Mouse (Mus musculus): ENCODE data around the gene Fbxw4. TPM values are rescaled to one million over a fixed set of nuclear protein-coding genes. Genes with fewer than 3 reads are reported as not detected.
A peak's percentile ranks its signal among the peaks of the same experiment; 100 is the strongest.
"Not testable (repeated sequence)": the region's sequence is repeated elsewhere in the genome, so short reads cannot be mapped to it uniquely, and the experiment has no call there.

The Fbxw4 gene
- total and polyA plus RNA-seq, 3 experiments = 28.1 to 61.5 (median 31.2) TPM

- WGBS = 84% methylated on average over 6 of the region's 6 CpGs
Measured at GRCm38 (mm10) chr19:45653986-45654385, 6.1 kb downstream of the Fbxw4 start.

GRCm38 (mm10) chr19:45652286-45652988 is 7.7 kb downstream of the Fbxw4 start:
- Histone ChIP-seq H3K36me3 (ENCODE audit: control insufficient read depth, insufficient read depth, low read length) (peaks cover 5% of the 10 kb centered on the region; the same call in 1 of the 2 replicates), H3K79me2 (replicated peaks; ENCODE audit: control insufficient read depth, insufficient read depth, low read length) (peaks cover 3% of the 10 kb centered on the region; the same call in 1 of the 2 replicates), H3K27me3 (ENCODE audit: control insufficient read depth, insufficient read depth, low read length) (no peaks in the 10 kb centered on the region), H3K4me1 (ENCODE audit: control insufficient read depth, insufficient read depth, low read length) (peaks cover 12% of the 10 kb centered on the region), H3K9ac (ENCODE audit: low read depth, low read length) (no peak overlapping the region), H3K27ac (no peak overlapping the region), H3K4me3 (no peak overlapping the region)
- intact Hi-C loops (cut with DNase I) = no loop called here
- DNase-seq = peak in 1 of 2 experiments; percentile 15
- WGBS = 41% methylated on average over 15 of the region's 15 CpGs
- TF ChIP-seq POLR2A (IDR thresholded peaks at IDR 0.05; ENCODE audit: insufficient read depth, low read depth, low read length) = no peak

More at GRCm38 (mm10) chr19:45653986-45654385, 6.1 kb downstream of the Fbxw4 start:
- no peak overlapping the region for H3K9ac ChIP-seq (ENCODE audit: low read depth, low read length)
- H3K27ac ChIP-seq = no peak overlapping the region
- peaks cover 12% of the 10 kb centered on the region for H3K4me1 ChIP-seq (ENCODE audit: control insufficient read depth, insufficient read depth, low read length)
- H3K36me3 ChIP-seq (ENCODE audit: control insufficient read depth, insufficient read depth, low read length) = peaks cover 8% of the 10 kb centered on the region
- no peak for DNase-seq
- TF ChIP-seq POLR2A (IDR thresholded peaks at IDR 0.05; ENCODE audit: insufficient read depth, low read depth, low read length) (no peak), CTCF (IDR thresholded peaks at IDR 0.05) (no peak), EP300 (IDR thresholded peaks at IDR 0.05; ENCODE audit: insufficient read depth, low read depth, low read length) (no peak)
- intact Hi-C loops (cut with DNase I) = no loop called here
- peaks cover 3% of the 10 kb centered on the region; the same call in 1 of the 2 replicates for H3K79me2 ChIP-seq (replicated peaks; ENCODE audit: control insufficient read depth, insufficient read depth, low read length)
- H3K4me3 ChIP-seq = no peak overlapping the region
- H3K27me3 ChIP-seq (ENCODE audit: control insufficient read depth, insufficient read depth, low read length) = no peaks in the 10 kb centered on the region

- Histone ChIP-seq H3K4me1 (ENCODE audit: control insufficient read depth, insufficient read depth, low read length) (peaks cover 7% of the 10 kb centered on the region), H3K27me3 (ENCODE audit: control insufficient read depth, insufficient read depth, low read length) (no peaks in the 10 kb centered on the region), H3K79me2 (replicated peaks; ENCODE audit: control insufficient read depth, insufficient read depth, low read length) (peaks cover 2% of the 10 kb centered on the region; the same call in 1 of the 2 replicates), H3K36me3 (ENCODE audit: control insufficient read depth, insufficient read depth, low read length) (peaks cover 2% of the 10 kb centered on the region; the same call in 1 of the 2 replicates), H3K9ac (ENCODE audit: low read depth, low read length) (no peak overlapping the region), H3K27ac (no peak overlapping the region), H3K4me3 (no peak overlapping the region)
- no peak for TF ChIP-seq CTCF (IDR thresholded peaks at IDR 0.05)
- TF ChIP-seq EP300 (IDR thresholded peaks at IDR 0.05; ENCODE audit: insufficient read depth, low read depth, low read length) = no peak
- no peak for TF ChIP-seq POLR2A (IDR thresholded peaks at IDR 0.05; ENCODE audit: insufficient read depth, low read depth, low read length)
- no peak for DNase-seq
- 83% methylated on average over 8 of the region's 8 CpGs for WGBS
- intact Hi-C loops (cut with DNase I) = no loop called here
Measured at GRCm38 (mm10) chr19:45651524-45651923, 8.6 kb downstream of the Fbxw4 start.

- H3K36me3 ChIP-seq (ENCODE audit: control insufficient read depth, insufficient read depth, low read length) = no peaks in the 10 kb centered on the region
- no peaks in the 10 kb centered on the region for H3K27me3 ChIP-seq (ENCODE audit: control insufficient read depth, insufficient read depth, low read length)
- TF ChIP-seq EP300 (IDR thresholded peaks at IDR 0.05; ENCODE audit: insufficient read depth, low read depth, low read length) = no peak
- H3K4me3 ChIP-seq = no peak overlapping the region
- H3K79me2 ChIP-seq (replicated peaks; ENCODE audit: control insufficient read depth, insufficient read depth, low read length) = no peaks in the 10 kb centered on the region; the same call in 1 of the 2 replicates
- peaks cover 4% of the 10 kb centered on the region for H3K4me1 ChIP-seq (ENCODE audit: control insufficient read depth, insufficient read depth, low read length)
- no peak for DNase-seq
- no peak overlapping the region for H3K9ac ChIP-seq (ENCODE audit: low read depth, low read length)
- no peak overlapping the region for H3K27ac ChIP-seq
- intact Hi-C loops (cut with DNase I) = no loop called here
- WGBS = 78% methylated on average over 4 of the region's 4 CpGs
Measured at GRCm38 (mm10) chr19:45649776-45650175, 10.3 kb downstream of the Fbxw4 start.

GRCm38 (mm10) chr19:45648469-45648868 is 11.6 kb downstream of the Fbxw4 start:
- intact Hi-C loops (cut with DNase I); H3K27me3 ChIP-seq (ENCODE audit: control insufficient read depth, insufficient read depth, low read length); H3K27ac ChIP-seq; H3K79me2 ChIP-seq (replicated peaks; ENCODE audit: control insufficient read depth, insufficient read depth, low read length); H3K4me3 ChIP-seq; H3K9ac ChIP-seq (ENCODE audit: low read depth, low read length); H3K36me3 ChIP-seq (ENCODE audit: control insufficient read depth, insufficient read depth, low read length); H3K4me1 ChIP-seq (ENCODE audit: control insufficient read depth, insufficient read depth, low read length); DNase-seq: not testable (repeated sequence)
- WGBS = 91% methylated on average over 6 of the region's 6 CpGs

GRCm38 (mm10) chr19:45646866-45647265 is 13.2 kb downstream of the Fbxw4 start:
- intact Hi-C loops (cut with DNase I) = no loop called here
- Histone ChIP-seq H3K9ac (ENCODE audit: low read depth, low read length) (no peak overlapping the region), H3K4me1 (ENCODE audit: control insufficient read depth, insufficient read depth, low read length) (peaks cover 1% of the 10 kb centered on the region), H3K79me2 (replicated peaks; ENCODE audit: control insufficient read depth, insufficient read depth, low read length) (peaks cover 2% of the 10 kb centered on the region), H3K4me3 (no peak overlapping the region), H3K27ac (no peak overlapping the region), H3K27me3 (ENCODE audit: control insufficient read depth, insufficient read depth, low read length) (no peaks in the 10 kb centered on the region), H3K36me3 (ENCODE audit: control insufficient read depth, insufficient read depth, low read length) (no peaks in the 10 kb centered on the region)
- no peak for DNase-seq
- no peak for TF ChIP-seq EP300 (IDR thresholded peaks at IDR 0.05; ENCODE audit: insufficient read depth, low read depth, low read length)
- TF ChIP-seq POLR2A (IDR thresholded peaks at IDR 0.05; ENCODE audit: insufficient read depth, low read depth, low read length) = no peak
- no peak for TF ChIP-seq CTCF (IDR thresholded peaks at IDR 0.05)
- 67% methylated on average over 4 of the region's 4 CpGs for WGBS

All from heart, adult 2 months (tissue).